Mouse (Mus musculus): ENCODE measurements at regions not wholly inside any gene's neighbourhood (a gene's known extent, or its start where the extent isn't known, plus 50 kb on each side); places are given as distances from the start of the nearest gene placed in this dataset.

GRCm38 (mm10) chr12:79988401-79989358 lies 124.1 kb downstream of the Zfp36l1 start (continued):
- no peak for TF ChIP-seq CTCF (IDR thresholded peaks at IDR 0.05 in 2 of 3, conservative IDR thresholded peaks at IDR 0.05 in 1 of 3; ENCODE audit: control insufficient read depth in 1 of 3, insufficient read depth in 1 of 3, low read depth in 2 of 3, low read length in 3 of 3, poor library complexity in 1 of 3, severe bottlenecking in 1 of 3)
- no peak; the same call in 1 of the 2 replicates for TF ChIP-seq NELFE (IDR thresholded peaks at IDR 0.05; ENCODE audit: low read depth, low read length)
- TF ChIP-seq GABPA (IDR thresholded peaks at IDR 0.05; ENCODE audit: low read depth, low read length), result no peak
- peak; percentile 94 for TF ChIP-seq TCF12 (IDR thresholded peaks at IDR 0.05; ENCODE audit: low read depth, low read length)

- Histone ChIP-seq H3K4me1 (ENCODE audit: control insufficient read depth in 1 of 2, insufficient read depth in 2 of 2, low read length in 2 of 2) (peaks cover 62 to 63% of the 10 kb centered on the region in 2 experiments), H3K4me3 (ENCODE audit: control insufficient read depth in 1 of 2, insufficient read depth in 1 of 2, low read depth in 2 of 2, low read length in 2 of 2) (no peak overlapping the region), H3K27me3 (ENCODE audit: control insufficient read depth in 1 of 2, insufficient read depth in 2 of 2, low read length in 2 of 2) (no peaks in the 10 kb centered on the region), H3K36me3 (ENCODE audit: control insufficient read depth in 1 of 2, insufficient read depth in 2 of 2, low read length in 2 of 2) (peaks cover 0 to 69% of the 10 kb centered on the region in 2 experiments; a peak in 2 of 4 replicates), H3K9me3 (replicated peaks; ENCODE audit: insufficient read depth, low read length) (no peaks in the 10 kb centered on the region), H3K27ac (ENCODE audit: control insufficient read depth, low read depth, low read length) (peak overlapping the region; percentile 43; the same call in 1 of the 2 replicates), H3K79me2 (ENCODE audit: control insufficient read depth, insufficient read depth, low read length, poor library complexity) (no peaks in the 10 kb centered on the region), H3K9ac (ENCODE audit: control insufficient read depth, low read depth, low read length, poor library complexity, severe bottlenecking) (no peak overlapping the region)
- DNase-seq (ENCODE audit: low read depth, low spot score), result peak; percentile 32
- TF ChIP-seq UBTF (IDR thresholded peaks at IDR 0.05; ENCODE audit: borderline replicate concordance, insufficient read depth, low read depth, low read length), result no peak
- TF ChIP-seq TCF12 (IDR thresholded peaks at IDR 0.05; ENCODE audit: low read depth, low read length), result no peak
- TF ChIP-seq HCFC1 (IDR thresholded peaks at IDR 0.05; ENCODE audit: low read depth, low read length), result no peak
- TF ChIP-seq MEF2A (IDR thresholded peaks at IDR 0.05; ENCODE audit: extremely low read depth, insufficient replicate concordance, low read depth, low read length, poor library complexity, severe bottlenecking), result no peak
- TF ChIP-seq ELF1 (IDR thresholded peaks at IDR 0.05; ENCODE audit: low read depth, low read length), result no peak
- TF ChIP-seq TBP (IDR thresholded peaks at IDR 0.05; ENCODE audit: low read depth, low read length), result no peak
- TF ChIP-seq SMC3 (IDR thresholded peaks at IDR 0.05; ENCODE audit: low read depth, low read length), result no peak
- no peak for TF ChIP-seq EP300 (IDR thresholded peaks at IDR 0.05; ENCODE audit: low read depth in 1 of 2, low read length in 2 of 2)
- TF ChIP-seq GATA1 (IDR thresholded peaks at IDR 0.05; ENCODE audit: low read depth, low read length), result no peak
- no peak for TF ChIP-seq BHLHE40 (IDR thresholded peaks at IDR 0.05; ENCODE audit: borderline replicate concordance, low read depth, low read length)
- no peak for TF ChIP-seq KAT2A (conservative IDR thresholded peaks at IDR 0.05; ENCODE audit: low read depth, low read length)
- no peak for TF ChIP-seq RCOR1 (IDR thresholded peaks at IDR 0.05; ENCODE audit: low read depth, low read length)
- no peak for TF ChIP-seq MYC (IDR thresholded peaks at IDR 0.05; ENCODE audit: low read depth, low read length)
- no peak for TF ChIP-seq E2F4 (IDR thresholded peaks at IDR 0.05; ENCODE audit: borderline replicate concordance, low read depth, low read length)
Measured at GRCm38 (mm10) chr12:79986241-79986976, 126.4 kb downstream of the Zfp36l1 start.
